Mouse (Mus musculus): ENCODE data around the gene Fahd1. TPM values are rescaled to one million over a fixed set of nuclear protein-coding genes. Genes with fewer than 3 reads are reported as not detected.

Fahd1 gene
- polyA plus RNA-seq, 1 experiment from 2014 or later, result 47.2 TPM

GRCm38 (mm10) chr17:24873695-24874404 lies 23.7 kb upstream of the Fahd1 start:
- 37% methylated on average over 4 of the region's 4 CpGs for WGBS
- no peaks in the 10 kb centered on the region for H3K9me3 ChIP-seq (ENCODE audit: control insufficient read depth, low read length)
- no peak overlapping the region for H3K27ac ChIP-seq (replicated peaks in 1 of 2; ENCODE audit: control insufficient read depth in 1 of 2, insufficient read depth in 1 of 2, low read depth in 2 of 2, low read length in 2 of 2)
- H3K9ac ChIP-seq (ENCODE audit: low read length), result no peak overlapping the region
- no peaks in the 10 kb centered on the region for H3K36me3 ChIP-seq (ENCODE audit: control insufficient read depth, insufficient read depth, low read length)
- no peak for ATAC-seq (ENCODE audit: insufficient number of reproducible peaks, insufficient read depth, low FRiP score, low read depth)
- no peak overlapping the region for H3K4me3 ChIP-seq (ENCODE audit: control insufficient read depth in 1 of 2, insufficient read depth in 1 of 2, low read depth in 1 of 2, low read length in 2 of 2)
- no peaks in the 10 kb centered on the region for H3K4me1 ChIP-seq (ENCODE audit: control insufficient read depth in 2 of 2, insufficient read depth in 2 of 2, low read length in 2 of 2)
- no peak overlapping the region for H3K4me2 ChIP-seq (ENCODE audit: low read length)
- H3K27me3 ChIP-seq (ENCODE audit: control insufficient read depth, insufficient read depth, low read length), result no peaks in the 10 kb centered on the region

DNA sequence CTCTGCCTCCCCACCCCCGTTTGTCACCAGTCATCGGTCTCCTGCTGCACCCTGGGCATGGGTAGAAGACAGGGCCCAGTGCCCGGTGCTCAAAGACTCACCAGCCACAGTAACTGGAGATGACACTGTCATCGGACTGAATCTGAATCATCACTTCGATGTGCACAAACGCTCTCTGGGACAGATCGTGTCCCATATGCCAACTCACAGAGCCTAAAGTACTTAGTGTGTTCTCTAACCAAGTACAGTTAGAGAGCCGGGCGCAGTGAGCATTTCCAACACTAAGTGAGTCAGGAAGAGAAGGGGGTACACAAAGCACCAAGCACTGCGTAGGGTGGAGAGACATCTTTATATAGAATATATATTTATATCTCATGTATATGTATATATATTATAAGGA lies 17.8 kb upstream of the Fahd1 start:
- Histone ChIP-seq H3K27ac (replicated peaks in 1 of 2; ENCODE audit: control insufficient read depth in 1 of 2, insufficient read depth in 1 of 2, low read depth in 2 of 2, low read length in 2 of 2) (no peak overlapping the region), H3K9me3 (ENCODE audit: control insufficient read depth, low read length) (no peaks in the 10 kb centered on the region), H3K9ac (ENCODE audit: low read length) (no peak overlapping the region), H3K4me3 (ENCODE audit: control insufficient read depth in 1 of 2, insufficient read depth in 1 of 2, low read depth in 1 of 2, low read length in 2 of 2) (no peak overlapping the region), H3K27me3 (ENCODE audit: control insufficient read depth, insufficient read depth, low read length) (no peaks in the 10 kb centered on the region), H3K4me2 (ENCODE audit: low read length) (no peak overlapping the region), H3K36me3 (ENCODE audit: control insufficient read depth, insufficient read depth, low read length) (peaks cover 20% of the 10 kb centered on the region), H3K4me1 (ENCODE audit: control insufficient read depth in 2 of 2, insufficient read depth in 2 of 2, low read length in 2 of 2) (no peaks in the 10 kb centered on the region)
- 88% methylated on average over 10 of the region's 10 CpGs for WGBS
- ATAC-seq (ENCODE audit: insufficient number of reproducible peaks, insufficient read depth, low FRiP score, low read depth), result no peak

DNA sequence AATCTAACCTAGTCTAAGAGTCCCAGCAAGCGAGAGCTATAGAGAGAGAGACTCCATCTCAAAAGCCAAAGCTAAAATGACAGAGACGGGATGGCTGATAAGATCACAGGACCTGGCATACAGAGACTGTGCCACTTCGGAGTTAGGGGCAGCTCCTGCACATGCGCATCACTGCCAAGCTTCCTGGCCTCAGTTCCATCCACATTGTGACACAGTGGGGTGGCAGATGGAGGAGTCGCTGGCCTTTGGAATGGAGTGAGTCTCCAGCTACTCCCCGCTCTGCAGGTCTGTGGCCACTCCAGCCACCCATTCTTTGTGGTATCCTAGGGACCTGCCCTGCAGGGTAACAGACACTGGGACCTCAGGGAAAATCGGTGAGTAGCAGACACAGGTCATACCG lies 15.6 kb upstream of the Fahd1 start, which contains the start of gene Igfals:
TSS of gene Igfals (plus strand) at position 222 of the 400 bp plus-strand sequence.
- ATAC-seq (ENCODE audit: insufficient number of reproducible peaks, insufficient read depth, low FRiP score, low read depth), result no peak
- Histone ChIP-seq H3K27ac (replicated peaks in 1 of 2; ENCODE audit: control insufficient read depth in 1 of 2, insufficient read depth in 1 of 2, low read depth in 2 of 2, low read length in 2 of 2) (no peak within 1 kb of the TSS), H3K36me3 (ENCODE audit: control insufficient read depth, insufficient read depth, low read length) (peaks cover 40% of the 10 kb centered on the region), H3K4me2 (ENCODE audit: low read length) (no peak within 1 kb of the TSS), H3K9ac (ENCODE audit: low read length) (no peak within 1 kb of the TSS), H3K9me3 (ENCODE audit: control insufficient read depth, low read length) (no peaks in the 10 kb centered on the region), H3K4me1 (ENCODE audit: control insufficient read depth in 2 of 2, insufficient read depth in 2 of 2, low read length in 2 of 2) (no peaks in the 10 kb centered on the region), H3K4me3 (ENCODE audit: control insufficient read depth in 1 of 2, insufficient read depth in 1 of 2, low read depth in 1 of 2, low read length in 2 of 2) (no peak within 1 kb of the TSS), H3K27me3 (ENCODE audit: control insufficient read depth, insufficient read depth, low read length) (no peaks in the 10 kb centered on the region)
- 86% methylated on average over 8 of the region's 8 CpGs for WGBS

DNA sequence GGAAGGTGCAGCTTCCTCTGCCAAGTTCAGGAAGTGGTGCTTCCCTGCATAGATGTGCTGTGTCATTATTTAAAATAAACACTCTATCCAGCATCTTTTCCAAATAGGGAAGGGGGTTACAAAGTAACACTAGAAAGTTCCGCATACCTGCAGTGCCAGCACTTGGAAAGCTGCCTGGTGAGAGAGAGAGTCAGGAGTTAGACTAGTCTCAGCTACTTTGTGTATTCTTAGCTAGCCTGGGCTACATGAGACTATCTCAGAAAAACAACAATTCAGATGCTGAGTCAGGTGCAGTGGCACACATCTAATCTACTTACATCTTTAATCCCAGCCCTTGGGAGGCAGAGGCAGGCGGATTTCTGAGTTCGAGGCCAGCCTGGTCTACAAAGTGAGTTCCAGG lies 11.6 kb upstream of the Fahd1 start:
- no peak overlapping the region for H3K9ac ChIP-seq (ENCODE audit: low read length)
- no peaks in the 10 kb centered on the region for H3K27me3 ChIP-seq (ENCODE audit: control insufficient read depth, insufficient read depth, low read length)
- H3K9me3 ChIP-seq (ENCODE audit: control insufficient read depth, low read length), result no peaks in the 10 kb centered on the region
- 89% methylated on average over 3 of the region's 3 CpGs for WGBS
- no peak overlapping the region for H3K4me2 ChIP-seq (ENCODE audit: low read length)
- ATAC-seq (ENCODE audit: insufficient number of reproducible peaks, insufficient read depth, low FRiP score, low read depth), result no peak
- H3K27ac ChIP-seq (replicated peaks in 1 of 2; ENCODE audit: control insufficient read depth in 1 of 2, insufficient read depth in 1 of 2, low read depth in 2 of 2, low read length in 2 of 2), result no peak overlapping the region
- no peaks in the 10 kb centered on the region for H3K4me1 ChIP-seq (ENCODE audit: control insufficient read depth in 2 of 2, insufficient read depth in 2 of 2, low read length in 2 of 2)
- H3K4me3 ChIP-seq (ENCODE audit: control insufficient read depth in 1 of 2, insufficient read depth in 1 of 2, low read depth in 1 of 2, low read length in 2 of 2), result no peak overlapping the region
- peaks cover 54% of the 10 kb centered on the region for H3K36me3 ChIP-seq (ENCODE audit: control insufficient read depth, insufficient read depth, low read length)

- 87% methylated on average over 8 of the region's 8 CpGs for WGBS
- Histone ChIP-seq H3K36me3 (ENCODE audit: control insufficient read depth, insufficient read depth, low read length) (peaks cover 60% of the 10 kb centered on the region), H3K27ac (replicated peaks in 1 of 2; ENCODE audit: control insufficient read depth in 1 of 2, insufficient read depth in 1 of 2, low read depth in 2 of 2, low read length in 2 of 2) (no peak overlapping the region), H3K4me3 (ENCODE audit: control insufficient read depth in 1 of 2, insufficient read depth in 1 of 2, low read depth in 1 of 2, low read length in 2 of 2) (no peak overlapping the region), H3K4me2 (ENCODE audit: low read length) (no peak overlapping the region), H3K9me3 (ENCODE audit: control insufficient read depth, low read length) (no peaks in the 10 kb centered on the region), H3K4me1 (ENCODE audit: control insufficient read depth in 2 of 2, insufficient read depth in 2 of 2, low read length in 2 of 2) (no peaks in the 10 kb centered on the region), H3K9ac (ENCODE audit: low read length) (no peak overlapping the region), H3K27me3 (ENCODE audit: control insufficient read depth, insufficient read depth, low read length) (no peaks in the 10 kb centered on the region)
- no peak for ATAC-seq (ENCODE audit: insufficient number of reproducible peaks, insufficient read depth, low FRiP score, low read depth)
Observed at GRCm38 (mm10) chr17:24860076-24860475, 9.9 kb upstream of the Fahd1 start.

GRCm38 (mm10) chr17:24858967-24859366 lies 8.8 kb upstream of the Fahd1 start:
- no peak overlapping the region for H3K4me2 ChIP-seq (ENCODE audit: low read length)
- WGBS, result 82% methylated on average over 6 of the region's 6 CpGs

GRCm38 (mm10) chr17:24857831-24858470 lies 7.8 kb upstream of the Fahd1 start:
- no peaks in the 10 kb centered on the region for H3K4me1 ChIP-seq (ENCODE audit: control insufficient read depth in 2 of 2, insufficient read depth in 2 of 2, low read length in 2 of 2)
- no peak overlapping the region for H3K4me2 ChIP-seq (ENCODE audit: low read length)
- 82% methylated on average over 8 of the region's 8 CpGs for WGBS
- H3K27me3 ChIP-seq (ENCODE audit: control insufficient read depth, insufficient read depth, low read length), result no peaks in the 10 kb centered on the region
- H3K36me3 ChIP-seq (ENCODE audit: control insufficient read depth, insufficient read depth, low read length), result peaks cover 64% of the 10 kb centered on the region
- H3K9ac ChIP-seq (ENCODE audit: low read length), result no peak overlapping the region
- H3K9me3 ChIP-seq (ENCODE audit: control insufficient read depth, low read length), result no peaks in the 10 kb centered on the region
- no peak for ATAC-seq (ENCODE audit: insufficient number of reproducible peaks, insufficient read depth, low FRiP score, low read depth)
- H3K4me3 ChIP-seq (ENCODE audit: control insufficient read depth in 1 of 2, insufficient read depth in 1 of 2, low read depth in 1 of 2, low read length in 2 of 2), result no peak overlapping the region
- H3K27ac ChIP-seq (replicated peaks in 1 of 2; ENCODE audit: control insufficient read depth in 1 of 2, insufficient read depth in 1 of 2, low read depth in 2 of 2, low read length in 2 of 2), result no peak overlapping the region

More at GRCm38 (mm10) chr17:24858967-24859366, 8.8 kb upstream of the Fahd1 start:
- ATAC-seq (ENCODE audit: insufficient number of reproducible peaks, insufficient read depth, low FRiP score, low read depth), result no peak
- Histone ChIP-seq H3K27ac (replicated peaks in 1 of 2; ENCODE audit: control insufficient read depth in 1 of 2, insufficient read depth in 1 of 2, low read depth in 2 of 2, low read length in 2 of 2) (no peak overlapping the region), H3K4me1 (ENCODE audit: control insufficient read depth in 2 of 2, insufficient read depth in 2 of 2, low read length in 2 of 2) (no peaks in the 10 kb centered on the region), H3K27me3 (ENCODE audit: control insufficient read depth, insufficient read depth, low read length) (no peaks in the 10 kb centered on the region), H3K9me3 (ENCODE audit: control insufficient read depth, low read length) (no peaks in the 10 kb centered on the region), H3K36me3 (ENCODE audit: control insufficient read depth, insufficient read depth, low read length) (peaks cover 62% of the 10 kb centered on the region), H3K4me3 (ENCODE audit: control insufficient read depth in 1 of 2, insufficient read depth in 1 of 2, low read depth in 1 of 2, low read length in 2 of 2) (no peak overlapping the region), H3K9ac (ENCODE audit: low read length) (no peak overlapping the region)
